Mouse (Mus musculus) lung, postnatal 14 days (tissue): Measurements from ENCODE around the gene Hist1h2ba.
A peak's percentile ranks its signal among the peaks of the same experiment; 100 is the strongest.

ENCODE experiments used
- DNase-seq: peaks from one replicate; pipeline ENCODE4 v3.0.0; 2021

The Hist1h2ba gene

DNA sequence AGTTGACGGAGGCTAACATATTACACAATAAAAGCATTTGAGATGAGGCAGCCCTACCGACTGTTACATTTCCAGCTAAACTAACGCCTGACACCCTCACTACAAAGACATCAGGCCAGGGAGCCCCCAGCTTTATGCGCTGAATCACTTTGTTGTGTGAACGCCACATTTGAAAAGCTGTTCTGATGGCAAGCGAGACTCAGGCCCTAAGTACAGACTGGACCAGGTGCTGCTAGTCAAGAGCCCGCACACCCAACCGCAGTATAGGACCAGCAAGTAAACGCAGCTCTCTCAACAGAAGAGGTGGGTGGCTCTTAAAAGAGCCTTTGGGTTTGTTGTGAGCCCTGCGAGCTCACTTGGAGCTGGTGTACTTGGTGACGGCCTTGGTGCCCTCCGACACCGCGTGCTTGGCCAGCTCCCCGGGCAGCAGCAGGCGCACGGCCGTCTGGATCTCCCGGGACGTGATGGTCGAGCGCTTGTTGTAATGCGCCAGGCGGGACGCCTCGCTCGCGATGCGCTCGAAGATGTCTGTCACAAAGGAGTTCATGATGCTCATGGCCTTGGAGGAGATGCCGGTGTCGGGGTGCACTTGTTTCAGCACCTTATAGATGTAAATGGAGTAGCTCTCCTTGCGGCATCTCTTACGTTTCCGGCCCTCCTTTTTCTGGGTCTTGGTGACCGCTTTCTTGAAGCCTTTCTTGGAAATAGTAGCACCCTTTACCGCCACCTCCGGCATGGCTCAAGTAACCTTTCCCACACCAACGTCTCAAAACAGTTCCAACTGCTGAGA is at the start of gene Hist1h2ba:
TSS of gene Hist1h2ba (minus strand) at position 736 of the 790 bp plus-strand sequence.
- no peak for DNase-seq

DNA sequence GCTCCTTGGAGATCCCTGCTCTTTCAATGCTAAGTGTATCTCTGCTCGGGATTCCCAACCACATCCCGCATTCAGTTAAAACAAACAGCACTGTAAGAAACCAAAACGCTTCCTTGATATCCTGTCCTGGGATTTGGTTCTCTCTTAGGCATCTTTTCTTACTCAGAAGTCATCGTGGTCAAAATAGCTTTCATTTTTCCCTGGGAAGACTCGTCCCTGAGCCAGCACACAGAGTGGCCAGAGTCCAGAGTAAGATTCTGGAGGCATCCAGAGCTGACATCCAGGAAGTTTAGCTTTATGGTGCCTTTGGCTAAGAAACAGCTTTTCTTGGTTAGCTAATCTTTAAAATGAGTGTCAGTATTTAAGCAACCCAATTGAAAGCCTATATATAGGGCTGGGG is 38.3 kb upstream of the Hist1h2ba start:
- no peak for DNase-seq

DNA sequence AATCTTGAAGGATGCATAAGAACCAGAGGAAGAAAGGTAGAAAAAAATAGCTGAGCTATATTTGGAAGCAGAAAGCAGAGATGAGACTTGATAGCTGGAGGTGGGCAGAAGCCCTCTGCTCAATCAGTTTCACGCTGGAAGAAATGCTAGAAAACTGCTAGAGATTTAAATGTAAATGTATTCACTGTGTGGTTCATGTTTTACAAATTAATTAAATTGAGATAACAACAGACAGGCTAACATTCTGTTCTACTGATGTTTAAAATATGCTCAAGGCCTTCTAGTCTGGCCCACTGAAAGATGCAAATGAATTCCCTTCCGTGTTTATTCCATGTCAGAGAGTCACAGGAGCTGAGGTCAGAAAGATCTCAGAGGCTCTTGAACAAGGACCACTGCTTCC is 37.9 kb upstream of the Hist1h2ba start:
- DNase-seq = no peak

DNA sequence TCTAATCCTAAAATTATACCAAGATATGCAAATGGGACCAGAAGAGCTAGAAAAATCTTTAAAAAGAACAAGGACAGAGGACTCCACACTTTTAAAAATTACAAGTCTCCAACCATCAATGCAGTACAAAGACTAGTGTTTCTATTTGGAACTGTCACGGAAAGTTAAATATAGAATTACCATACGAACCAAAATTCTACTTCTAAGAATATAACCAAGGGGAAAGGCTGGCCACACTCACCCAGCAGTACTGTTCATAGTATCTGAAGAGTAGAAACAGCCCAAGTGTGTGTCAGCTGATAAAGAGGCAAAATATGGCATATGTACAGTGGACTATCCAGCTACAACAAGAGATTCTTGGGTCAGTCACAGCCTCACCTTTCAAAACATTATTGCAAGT is 31.0 kb upstream of the Hist1h2ba start:
- DNase-seq = no peak

DNA sequence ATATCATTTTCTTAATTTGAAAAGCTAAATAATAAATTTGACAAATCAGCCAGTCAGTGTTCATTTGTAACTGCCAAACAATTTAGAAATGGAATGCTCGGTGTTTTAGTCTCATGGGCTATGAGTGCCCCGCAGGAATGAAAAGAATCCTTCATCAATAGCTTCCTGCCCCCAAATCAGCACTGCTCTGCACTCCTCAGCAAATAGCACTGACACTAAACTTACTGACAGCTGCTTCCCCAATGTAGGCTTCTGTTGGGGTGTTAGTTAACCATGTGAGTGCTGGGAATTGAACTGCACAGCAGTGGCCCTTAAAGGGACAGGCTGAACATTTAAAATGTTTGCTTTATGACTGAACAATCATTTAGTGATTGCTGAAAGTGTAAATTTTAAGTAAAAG is 25.8 kb upstream of the Hist1h2ba start:
- no peak for DNase-seq

DNA sequence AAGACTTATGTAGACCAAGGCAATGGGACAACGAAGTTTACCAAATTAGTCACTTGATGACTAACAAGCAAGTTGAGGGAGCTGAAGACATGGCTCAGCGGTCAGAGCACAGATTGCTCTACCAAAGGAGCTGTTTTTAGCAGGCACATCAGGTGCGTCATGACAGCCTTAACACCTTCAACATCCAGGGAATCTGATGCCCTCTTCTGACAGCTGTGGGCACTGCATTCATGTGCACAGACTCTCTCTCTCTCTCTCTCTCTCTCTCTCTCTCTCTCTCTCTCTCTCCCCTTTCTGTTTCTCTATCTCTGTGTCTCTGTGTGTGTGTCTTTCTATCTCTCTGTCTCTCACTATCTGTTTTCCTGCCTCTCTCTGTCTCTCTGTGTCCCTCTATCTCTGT is 17.0 kb upstream of the Hist1h2ba start:
- DNase-seq = peak; percentile 31

DNA sequence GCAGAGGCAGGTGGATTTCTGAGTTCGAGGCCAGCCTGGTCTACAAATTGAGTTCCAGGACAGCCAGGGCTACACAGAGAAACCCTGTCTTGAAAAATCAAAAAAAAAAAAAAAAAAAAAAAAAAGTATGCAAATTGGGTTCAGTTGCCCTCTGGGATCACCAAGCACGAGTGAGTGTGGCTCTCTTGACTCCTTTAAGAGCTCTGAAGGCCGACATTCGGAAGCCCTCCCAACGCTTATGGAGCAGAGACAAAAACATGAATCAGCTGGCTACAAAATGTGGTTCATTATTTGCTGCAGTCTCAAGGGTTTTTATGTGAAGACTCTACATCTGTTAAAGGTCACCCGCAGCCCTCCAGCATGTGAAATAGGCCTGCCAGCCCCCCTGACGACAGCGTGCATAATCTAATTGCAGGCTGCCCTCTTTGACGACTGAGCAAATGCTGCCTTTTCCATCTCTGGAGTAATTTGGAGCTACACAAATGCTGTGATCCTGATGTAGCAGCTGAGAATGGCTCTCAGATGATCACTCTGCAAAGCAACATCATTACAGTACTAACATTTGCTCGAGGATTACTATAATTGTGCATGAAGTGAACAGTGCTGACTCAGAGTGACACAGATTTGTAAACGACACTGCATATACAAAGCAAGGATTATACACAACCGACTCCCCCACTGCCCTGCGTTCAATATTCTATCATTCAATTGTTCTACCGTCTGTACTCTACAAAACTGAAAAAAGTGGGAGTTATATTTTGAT is 15.7 kb upstream of the Hist1h2ba start:
- DNase-seq = no peak

DNA sequence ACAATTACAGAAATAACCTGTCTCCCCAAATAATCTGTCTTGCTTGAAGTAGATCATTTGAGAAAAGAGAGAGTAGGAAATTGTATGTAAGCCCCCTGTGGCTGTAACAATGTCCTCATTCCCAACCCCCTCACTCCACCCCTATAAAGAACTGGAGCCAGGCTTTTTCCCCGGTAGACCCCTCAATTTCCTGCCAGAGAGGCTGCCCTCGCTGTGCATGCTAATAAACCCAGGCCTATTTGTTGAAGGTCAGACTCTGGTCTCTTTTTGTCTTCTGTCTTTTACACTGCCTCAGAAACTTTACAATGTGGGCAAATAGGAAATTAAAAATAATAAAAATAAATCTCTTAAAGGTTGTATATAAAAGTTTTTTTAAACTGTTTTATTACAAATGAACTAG is 12.3 kb upstream of the Hist1h2ba start:
- DNase-seq = no peak

DNA sequence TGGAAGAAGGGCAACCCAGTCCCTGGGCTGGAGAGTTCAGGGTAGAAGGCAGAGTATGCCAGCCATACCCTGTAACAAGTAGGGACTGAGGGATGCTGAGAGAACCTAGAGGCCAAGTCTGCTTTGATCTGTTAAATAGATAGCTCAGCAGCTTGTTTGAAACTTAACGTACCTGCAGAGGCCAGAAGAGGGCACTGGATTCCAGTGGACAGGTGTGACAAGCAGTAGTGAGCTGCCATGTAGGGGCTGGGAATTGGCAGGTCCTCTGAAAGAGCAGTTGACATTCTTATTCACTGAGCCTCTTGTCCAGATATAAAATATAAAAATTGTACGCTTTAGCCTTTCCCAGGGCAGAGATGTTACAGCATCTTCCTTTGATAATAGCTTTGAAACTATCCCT is 8.9 kb upstream of the Hist1h2ba start:
- DNase-seq = no peak

DNA sequence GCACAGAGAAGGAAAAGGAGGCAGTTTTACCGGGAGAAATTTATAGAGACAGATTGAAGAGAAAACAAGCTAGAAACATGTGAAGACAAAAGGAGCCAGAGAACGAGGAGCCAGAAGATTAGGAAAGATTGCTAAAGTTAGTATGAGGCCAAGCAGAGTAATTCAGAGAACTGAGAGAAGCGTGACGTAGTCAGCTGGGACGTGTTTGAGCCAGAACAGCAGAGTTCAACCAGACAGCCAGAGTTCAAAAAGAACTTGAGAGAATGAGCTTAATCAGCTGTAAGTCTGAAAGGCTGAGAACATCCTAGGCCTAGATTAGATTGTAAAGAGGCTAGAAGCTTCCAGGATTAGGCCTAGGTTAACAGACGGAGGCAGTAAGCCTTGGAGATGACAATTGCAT is 6.3 kb upstream of the Hist1h2ba start:
- no peak for DNase-seq

DNA sequence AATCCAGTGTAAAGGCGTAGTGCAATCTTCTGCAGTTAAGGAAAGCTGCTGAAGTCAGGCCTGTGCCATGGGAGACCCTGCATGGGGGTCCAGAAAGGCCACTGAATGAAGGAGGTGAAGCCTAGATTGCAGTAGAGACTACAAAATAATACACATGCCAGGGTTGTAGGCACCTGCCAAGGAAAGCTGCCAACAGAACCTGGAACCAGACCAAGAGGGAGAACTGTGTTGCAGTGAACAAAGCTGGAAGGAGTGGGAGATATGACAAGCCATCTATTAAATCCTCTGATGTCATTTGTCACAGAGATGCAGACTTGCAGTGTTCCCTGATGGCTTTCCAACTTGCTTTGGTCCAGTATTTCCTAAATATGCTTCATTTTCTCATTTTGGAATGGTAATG is 4.7 kb upstream of the Hist1h2ba start:
- no peak for DNase-seq

DNA sequence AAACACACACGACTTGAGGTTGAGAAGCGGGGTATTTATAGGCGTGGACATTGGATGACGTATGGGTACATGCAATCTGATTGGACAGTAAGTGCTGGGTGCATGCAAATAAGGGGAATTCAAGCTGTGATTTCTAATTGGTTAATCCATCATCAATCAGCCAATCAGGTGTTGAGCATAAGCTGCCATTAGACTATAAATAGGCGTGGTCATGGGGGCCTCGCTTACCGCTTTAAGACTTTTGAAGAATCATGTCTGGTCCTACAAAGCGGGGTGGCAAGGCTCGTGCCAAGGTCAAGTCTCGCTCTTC is 210 bp upstream of the Hist1h2ba start, which contains the start of gene Hist1h2aa:
TSS of gene Hist1h2aa (plus strand) at position 252 of the 310 bp plus-strand sequence.
- DNase-seq = no peak

DNA sequence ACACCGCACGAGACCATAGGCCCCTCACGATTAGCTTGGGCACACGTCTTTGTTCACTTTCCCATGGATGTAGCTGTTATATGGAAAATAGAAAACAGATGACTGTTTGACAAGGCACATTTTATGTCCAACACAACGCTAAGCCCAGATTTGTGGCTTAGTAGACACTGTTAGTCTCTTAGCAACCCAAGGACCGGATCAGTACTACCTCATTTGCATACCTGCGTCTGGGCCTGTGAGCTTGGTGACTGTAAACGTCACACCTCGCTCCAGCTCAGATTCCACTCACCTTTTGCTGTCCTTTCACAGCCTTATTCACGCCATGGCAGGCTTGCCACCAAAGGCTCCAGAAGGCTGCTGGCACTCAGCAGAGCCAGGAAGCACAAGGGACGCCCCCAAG is 3.1 kb downstream of the Hist1h2ba start:
- DNase-seq = no peak

DNA sequence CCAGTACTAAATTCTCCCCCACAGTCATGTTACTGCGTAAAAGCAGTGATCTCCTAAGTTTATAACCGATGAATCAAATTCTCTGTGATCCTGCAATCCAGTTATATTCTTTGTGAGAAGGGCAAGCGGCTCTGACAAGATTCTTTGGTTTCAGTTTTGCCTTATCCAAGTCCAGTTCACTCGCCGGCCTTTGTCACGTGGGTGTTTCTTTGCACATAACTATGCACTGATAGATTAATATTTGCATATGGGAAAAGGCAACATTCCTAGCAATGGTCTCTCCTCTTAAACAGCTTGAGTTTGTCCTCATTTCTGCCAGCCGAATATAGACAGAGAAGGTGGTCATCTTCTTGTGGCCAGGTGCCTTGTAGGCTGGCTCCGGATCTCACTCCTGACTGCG is 3.5 kb downstream of the Hist1h2ba start:
- DNase-seq = no peak

DNA sequence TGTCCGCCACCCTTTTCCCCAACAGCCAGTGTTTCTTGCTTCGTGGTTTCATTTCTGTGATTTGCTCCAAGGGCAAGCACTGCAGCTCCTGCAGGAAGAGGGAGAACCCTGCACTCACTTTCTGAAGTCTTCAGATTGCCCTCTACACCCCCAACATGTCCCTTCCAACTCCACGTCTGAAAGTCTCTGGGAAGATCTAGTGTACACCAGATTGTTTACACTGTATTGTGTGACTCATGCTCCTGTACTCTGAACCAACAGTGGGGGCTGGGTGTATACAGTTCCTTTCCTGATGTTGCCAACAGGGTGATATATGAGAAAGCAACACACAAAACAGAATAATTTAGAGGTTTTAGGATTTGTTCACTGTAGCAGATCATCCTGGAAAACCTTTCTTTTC is 5.3 kb downstream of the Hist1h2ba start:
- peak; percentile 25 for DNase-seq

DNA sequence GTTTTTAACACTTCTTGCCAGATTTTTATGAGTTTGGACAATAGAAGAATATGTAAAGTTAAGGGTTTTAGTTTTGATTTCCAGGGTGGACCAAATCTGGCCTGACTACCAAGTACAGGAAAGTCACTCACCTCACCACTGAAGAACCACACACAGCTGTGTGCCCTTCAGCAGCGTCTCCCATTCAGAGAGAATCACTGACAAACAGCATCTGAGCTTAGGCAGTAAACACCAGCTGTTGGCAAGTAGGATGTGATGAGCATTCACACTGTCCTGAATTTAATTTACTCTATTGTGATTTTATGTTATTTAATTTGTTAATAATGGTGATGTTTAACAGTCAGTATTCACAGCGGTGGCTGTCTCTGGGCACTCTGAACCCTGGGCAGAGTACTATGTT is 8.2 kb downstream of the Hist1h2ba start:
- DNase-seq = no peak

DNA sequence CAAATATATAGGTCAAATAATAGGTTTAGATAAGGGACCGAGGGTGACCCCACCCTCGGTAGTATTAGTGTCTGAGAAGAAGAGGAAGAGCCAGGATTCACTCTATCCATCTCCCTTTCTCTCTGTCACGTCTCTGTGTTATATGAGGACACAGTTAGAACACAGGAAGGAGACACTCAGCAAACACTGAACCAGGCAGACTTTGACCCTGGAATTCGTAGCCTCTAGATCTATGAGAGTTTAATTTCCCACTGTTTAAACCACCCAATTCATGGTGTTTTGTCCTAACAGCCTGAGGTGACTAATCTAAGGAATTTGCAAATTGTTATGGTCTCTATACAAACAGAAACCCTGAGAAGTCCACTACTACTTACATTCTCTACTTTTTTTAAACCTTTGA is 16.3 kb downstream of the Hist1h2ba start:
- no peak for DNase-seq

DNA sequence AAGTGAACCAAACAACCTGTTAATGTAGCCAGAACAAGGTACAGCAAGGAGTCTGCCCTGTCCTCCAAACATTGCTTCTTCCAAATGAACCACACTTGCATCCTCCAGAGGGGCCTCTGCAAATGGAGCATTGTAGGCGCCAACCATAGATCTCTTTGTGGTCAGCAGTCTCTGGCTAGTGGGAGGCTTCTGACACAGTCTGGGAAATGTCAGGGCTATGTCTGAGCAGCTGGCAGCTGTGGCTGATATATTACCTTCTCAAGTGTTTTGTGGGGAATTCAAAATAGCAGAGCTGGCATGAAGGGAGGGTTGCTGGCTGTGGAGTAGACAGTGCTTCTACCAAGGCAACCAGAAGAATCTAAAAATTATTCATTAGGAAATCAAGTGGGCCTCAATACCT is 17.8 kb downstream of the Hist1h2ba start:
- no peak for DNase-seq

DNA sequence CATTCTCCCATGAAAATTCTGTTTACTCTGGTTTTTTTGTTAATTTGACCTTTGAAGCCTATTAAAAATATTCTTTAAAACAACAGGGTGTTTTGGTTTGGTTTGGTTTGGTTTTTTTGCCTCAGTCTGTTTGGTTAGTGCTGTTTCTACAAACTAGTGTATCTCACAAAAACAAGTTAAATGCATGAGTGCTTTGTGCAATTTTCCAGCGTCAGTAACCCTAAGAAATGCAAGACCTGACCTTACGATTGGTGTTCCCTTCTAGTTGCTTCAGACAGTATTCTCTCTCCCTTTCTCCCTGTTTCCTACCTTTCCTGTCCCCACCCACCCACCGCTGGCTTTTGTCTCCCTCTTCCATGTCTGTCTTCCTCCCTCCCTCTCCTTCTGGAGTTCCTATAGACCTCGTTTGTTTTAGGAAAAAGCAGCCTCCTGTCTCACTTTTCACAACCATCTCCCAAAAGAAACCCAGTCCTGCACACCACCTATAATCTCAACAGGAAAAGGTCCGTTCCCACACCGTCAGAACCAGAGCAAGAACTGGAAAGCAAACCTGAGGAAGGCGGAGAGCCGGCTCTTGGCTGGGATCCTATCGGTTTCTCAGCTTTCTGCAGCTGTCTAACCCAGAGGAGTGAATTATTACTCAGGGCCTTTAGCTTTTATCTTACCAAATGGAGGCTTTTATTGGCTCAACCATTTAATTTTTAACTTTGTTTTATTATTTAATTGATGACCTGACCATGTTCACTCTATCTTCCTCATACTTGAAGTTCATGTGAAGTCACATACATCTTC is 19.4 kb downstream of the Hist1h2ba start, which contains the start of gene Slc17a4:
TSS of gene Slc17a4 (minus strand) at position 634 of the 792 bp plus-strand sequence.
- no peak for DNase-seq

DNA sequence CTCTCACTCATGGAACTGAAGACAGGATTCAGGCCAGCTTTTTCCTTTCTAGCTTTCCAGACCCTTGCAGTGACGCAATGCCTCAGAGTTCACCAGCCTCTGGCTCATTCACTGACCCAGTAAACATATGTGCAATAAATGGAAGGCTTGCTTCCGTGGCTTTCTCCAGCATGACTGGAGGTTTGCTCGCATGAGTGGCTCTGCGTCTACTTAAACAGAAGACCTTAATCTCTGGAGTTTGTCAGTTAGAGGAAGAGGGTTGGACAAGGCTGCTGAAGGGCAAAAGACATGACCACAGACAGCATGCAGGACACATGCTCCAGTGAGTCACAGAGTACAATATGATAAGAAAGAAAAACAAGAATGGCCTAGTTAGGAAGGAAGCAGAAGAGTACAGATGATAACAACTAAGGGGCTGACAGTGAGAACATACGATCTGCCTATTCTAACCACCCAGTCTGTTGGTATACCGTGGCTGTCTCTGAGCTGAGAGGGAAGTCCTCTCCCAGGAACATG is 20.1 kb downstream of the Hist1h2ba start:
- no peak for DNase-seq

DNA sequence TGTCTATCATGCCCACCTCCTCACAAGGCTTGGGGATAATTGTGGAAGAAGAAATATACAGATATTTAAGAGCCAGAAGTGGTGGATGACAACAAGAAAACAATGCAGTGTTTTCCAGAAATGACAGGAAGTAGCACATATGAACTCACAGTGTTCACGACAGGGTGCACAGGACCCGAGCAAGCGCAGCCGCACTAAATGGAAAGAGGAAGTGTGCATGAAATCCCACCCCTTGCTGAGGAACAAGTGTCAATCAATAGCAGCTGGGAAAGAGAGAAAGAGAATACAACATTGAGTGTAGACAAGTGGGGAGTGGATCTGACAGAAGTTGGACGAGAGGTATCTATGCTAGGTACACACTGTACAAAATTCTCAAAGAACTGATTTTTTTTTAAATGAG is 22.6 kb downstream of the Hist1h2ba start:
- no peak for DNase-seq

DNA sequence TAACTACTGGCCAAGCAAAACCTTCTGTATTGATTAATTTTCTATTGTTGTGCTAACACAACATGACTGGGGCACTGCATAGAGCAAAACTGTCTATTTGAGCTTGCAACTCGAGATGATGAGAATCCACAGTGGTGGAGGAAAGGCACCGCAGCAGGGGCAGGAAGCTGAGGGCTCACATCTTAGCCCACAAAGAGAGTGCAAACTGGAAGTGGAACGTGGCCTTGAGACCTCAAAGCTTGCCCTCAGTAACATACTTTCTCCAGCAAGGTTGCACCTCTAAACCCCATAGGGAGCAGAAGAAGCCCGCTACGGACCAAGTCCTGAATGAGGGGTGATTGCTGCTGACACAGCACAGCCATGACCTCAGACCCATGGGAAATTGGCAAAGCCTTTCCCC is 23.8 kb downstream of the Hist1h2ba start:
- no peak for DNase-seq

DNA sequence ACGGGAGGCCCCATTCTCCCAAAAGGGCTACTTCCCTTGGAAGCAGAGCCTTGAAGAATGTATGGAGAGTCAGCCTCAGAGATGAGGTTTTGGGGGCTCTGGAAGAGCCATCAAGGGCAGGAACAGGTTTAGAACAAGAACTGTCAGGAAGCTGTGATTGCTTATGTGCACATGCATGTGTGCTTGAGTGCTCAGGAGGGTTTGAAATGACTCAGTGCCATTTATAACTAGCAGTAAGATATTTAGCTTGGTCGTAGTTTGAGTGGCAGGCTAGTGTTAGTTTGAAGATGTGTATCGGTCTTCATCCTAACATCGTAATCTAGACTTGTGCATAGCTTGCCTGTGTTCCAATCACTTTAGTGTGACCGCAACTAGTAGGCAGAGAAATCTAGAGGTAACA is 27.1 kb downstream of the Hist1h2ba start:
- DNase-seq = no peak
